Mouse (Mus musculus): ENCODE results near the gene Ergic2. TPM values are rescaled to one million over a fixed set of nuclear protein-coding genes. Genes with fewer than 3 reads are reported as not detected.

Gene Ergic2
- 205 and 219 TPM in 2 replicates for polyA plus RNA-seq (2015; fragmentation: Nextera tagmentation; extraction: Ambion mirVana)

GRCm38 (mm10) chr6:148211897-148212680 is at the start of gene Ergic2:
Gene Ergic2 (minus strand): TSS chr6:148212374.
- peak within 1 kb of the TSS; percentile 85 for H3K4me2 ChIP-seq (ENCODE audit: low read depth, low read length)
- H3K9me3 ChIP-seq (ENCODE audit: control insufficient read depth, low read length), result no peaks in the 10 kb centered on the region
- H3K27ac ChIP-seq (ENCODE audit: low read length), result peak within 1 kb of the TSS; percentile 82
- no peaks in the 10 kb centered on the region for H3K36me3 ChIP-seq (ENCODE audit: control insufficient read depth, insufficient read depth, low read length)
- peak within 1 kb of the TSS; percentile 98 for H3K4me3 ChIP-seq (ENCODE audit: low read length)
- under 1% methylated on average over 61 of the region's 61 CpGs for WGBS
- peak; percentile 99 for ATAC-seq (ENCODE audit: low read depth)
- H3K27me3 ChIP-seq (ENCODE audit: control insufficient read depth, insufficient read depth, low read depth, low read length), result no peaks in the 10 kb centered on the region
- H3K4me1 ChIP-seq (replicated peaks; ENCODE audit: control insufficient read depth, insufficient read depth, low read length), result peaks cover 16% of the 10 kb centered on the region
- H3K9ac ChIP-seq (ENCODE audit: low read length), result peak within 1 kb of the TSS; percentile 98

- H3K27ac ChIP-seq (ENCODE audit: low read length), result no peak overlapping the region
- H3K4me2 ChIP-seq (ENCODE audit: low read depth, low read length), result no peak overlapping the region
- WGBS, result 68% methylated on average over 6 of the region's 6 CpGs
- no peak for ATAC-seq (ENCODE audit: low read depth)
- no peaks in the 10 kb centered on the region for H3K9me3 ChIP-seq (ENCODE audit: control insufficient read depth, low read length)
- no peaks in the 10 kb centered on the region for H3K36me3 ChIP-seq (ENCODE audit: control insufficient read depth, insufficient read depth, low read length)
- H3K4me1 ChIP-seq (replicated peaks; ENCODE audit: control insufficient read depth, insufficient read depth, low read length), result peaks cover 4% of the 10 kb centered on the region; the same call in 1 of the 2 replicates
- H3K27me3 ChIP-seq (ENCODE audit: control insufficient read depth, insufficient read depth, low read depth, low read length), result no peaks in the 10 kb centered on the region
- no peak overlapping the region for H3K9ac ChIP-seq (ENCODE audit: low read length)
- H3K4me3 ChIP-seq (ENCODE audit: low read length), result no peak overlapping the region
These were observed 48.5 kb upstream of the Ergic2 start for GRCm38 (mm10) chr6:148260729-148261101.

GRCm38 (mm10) chr6:148259979-148260728 is 48.0 kb upstream of the Ergic2 start:
- peak; percentile 83 for ATAC-seq (ENCODE audit: low read depth)
- no peak overlapping the region for H3K27ac ChIP-seq (ENCODE audit: low read length)
- 36% methylated on average over 4 of the region's 4 CpGs for WGBS

GRCm38 (mm10) chr6:148259074-148259473 is 46.9 kb upstream of the Ergic2 start:
- 48% methylated on average over 8 of the region's 8 CpGs for WGBS
- peaks cover 4% of the 10 kb centered on the region; the same call in 1 of the 2 replicates for H3K4me1 ChIP-seq (replicated peaks; ENCODE audit: control insufficient read depth, insufficient read depth, low read length)

More at GRCm38 (mm10) chr6:148259979-148260728, 48.0 kb upstream of the Ergic2 start:
- H3K4me2 ChIP-seq (ENCODE audit: low read depth, low read length), result no peak overlapping the region
- H3K9ac ChIP-seq (ENCODE audit: low read length), result no peak overlapping the region
- H3K9me3 ChIP-seq (ENCODE audit: control insufficient read depth, low read length), result no peaks in the 10 kb centered on the region
- peaks cover 4% of the 10 kb centered on the region; the same call in 1 of the 2 replicates for H3K4me1 ChIP-seq (replicated peaks; ENCODE audit: control insufficient read depth, insufficient read depth, low read length)
- no peaks in the 10 kb centered on the region for H3K27me3 ChIP-seq (ENCODE audit: control insufficient read depth, insufficient read depth, low read depth, low read length)
- H3K4me3 ChIP-seq (ENCODE audit: low read length), result no peak overlapping the region
- H3K36me3 ChIP-seq (ENCODE audit: control insufficient read depth, insufficient read depth, low read length), result no peaks in the 10 kb centered on the region

GRCm38 (mm10) chr6:148257805-148258204 is 45.6 kb upstream of the Ergic2 start:
- H3K9ac ChIP-seq (ENCODE audit: low read length), result no peak overlapping the region
- no peak overlapping the region for H3K4me2 ChIP-seq (ENCODE audit: low read depth, low read length)
- no peaks in the 10 kb centered on the region for H3K27me3 ChIP-seq (ENCODE audit: control insufficient read depth, insufficient read depth, low read depth, low read length)
- H3K9me3 ChIP-seq (ENCODE audit: control insufficient read depth, low read length), result no peaks in the 10 kb centered on the region
- WGBS, result 80% methylated on average over 2 of the region's 2 CpGs
- H3K4me3 ChIP-seq (ENCODE audit: low read length), result no peak overlapping the region
- peaks cover 4% of the 10 kb centered on the region; the same call in 1 of the 2 replicates for H3K4me1 ChIP-seq (replicated peaks; ENCODE audit: control insufficient read depth, insufficient read depth, low read length)
- no peak overlapping the region for H3K27ac ChIP-seq (ENCODE audit: low read length)
- H3K36me3 ChIP-seq (ENCODE audit: control insufficient read depth, insufficient read depth, low read length), result no peaks in the 10 kb centered on the region
- ATAC-seq (ENCODE audit: low read depth), result no peak

More at GRCm38 (mm10) chr6:148259074-148259473, 46.9 kb upstream of the Ergic2 start:
- Histone ChIP-seq H3K27me3 (ENCODE audit: control insufficient read depth, insufficient read depth, low read depth, low read length) (no peaks in the 10 kb centered on the region), H3K36me3 (ENCODE audit: control insufficient read depth, insufficient read depth, low read length) (no peaks in the 10 kb centered on the region), H3K4me3 (ENCODE audit: low read length) (no peak overlapping the region), H3K4me2 (ENCODE audit: low read depth, low read length) (no peak overlapping the region), H3K27ac (ENCODE audit: low read length) (no peak overlapping the region), H3K9ac (ENCODE audit: low read length) (no peak overlapping the region), H3K9me3 (ENCODE audit: control insufficient read depth, low read length) (no peaks in the 10 kb centered on the region)
- ATAC-seq (ENCODE audit: low read depth), result no peak

- peaks cover 4% of the 10 kb centered on the region; the same call in 1 of the 2 replicates for H3K4me1 ChIP-seq (replicated peaks; ENCODE audit: control insufficient read depth, insufficient read depth, low read length)
- H3K9me3 ChIP-seq (ENCODE audit: control insufficient read depth, low read length), result no peaks in the 10 kb centered on the region
- H3K4me3 ChIP-seq (ENCODE audit: low read length), result no peak overlapping the region
- 66% methylated on average over 3 of the region's 3 CpGs for WGBS
- H3K9ac ChIP-seq (ENCODE audit: low read length), result no peak overlapping the region
- no peaks in the 10 kb centered on the region for H3K36me3 ChIP-seq (ENCODE audit: control insufficient read depth, insufficient read depth, low read length)
- no peak for ATAC-seq (ENCODE audit: low read depth)
- no peak overlapping the region for H3K4me2 ChIP-seq (ENCODE audit: low read depth, low read length)
- H3K27ac ChIP-seq (ENCODE audit: low read length), result no peak overlapping the region
- no peaks in the 10 kb centered on the region for H3K27me3 ChIP-seq (ENCODE audit: control insufficient read depth, insufficient read depth, low read depth, low read length)
These were observed 43.9 kb upstream of the Ergic2 start for GRCm38 (mm10) chr6:148256109-148256508.

- no peaks in the 10 kb centered on the region for H3K27me3 ChIP-seq (ENCODE audit: control insufficient read depth, insufficient read depth, low read depth, low read length)
- no peak overlapping the region for H3K4me3 ChIP-seq (ENCODE audit: low read length)
- peaks cover 4% of the 10 kb centered on the region; the same call in 1 of the 2 replicates for H3K4me1 ChIP-seq (replicated peaks; ENCODE audit: control insufficient read depth, insufficient read depth, low read length)
- ATAC-seq (ENCODE audit: low read depth), result no peak
- no peak overlapping the region for H3K9ac ChIP-seq (ENCODE audit: low read length)
- H3K4me2 ChIP-seq (ENCODE audit: low read depth, low read length), result no peak overlapping the region
- no peak overlapping the region for H3K27ac ChIP-seq (ENCODE audit: low read length)
- no peaks in the 10 kb centered on the region for H3K36me3 ChIP-seq (ENCODE audit: control insufficient read depth, insufficient read depth, low read length)
- no peaks in the 10 kb centered on the region for H3K9me3 ChIP-seq (ENCODE audit: control insufficient read depth, low read length)
- 60% methylated on average over 1 of the region's 1 CpGs for WGBS
These were observed 43.4 kb upstream of the Ergic2 start for GRCm38 (mm10) chr6:148255395-148256053.

GRCm38 (mm10) chr6:148249221-148249620 is 37.0 kb upstream of the Ergic2 start:
- Histone ChIP-seq H3K4me3 (ENCODE audit: low read length) (no peak overlapping the region), H3K9ac (ENCODE audit: low read length) (no peak overlapping the region), H3K4me1 (replicated peaks; ENCODE audit: control insufficient read depth, insufficient read depth, low read length) (no peaks in the 10 kb centered on the region), H3K36me3 (ENCODE audit: control insufficient read depth, insufficient read depth, low read length) (no peaks in the 10 kb centered on the region; the same call in 1 of the 2 replicates), H3K9me3 (ENCODE audit: control insufficient read depth, low read length) (no peaks in the 10 kb centered on the region), H3K4me2 (ENCODE audit: low read depth, low read length) (no peak overlapping the region), H3K27me3 (ENCODE audit: control insufficient read depth, insufficient read depth, low read depth, low read length) (no peaks in the 10 kb centered on the region), H3K27ac (ENCODE audit: low read length) (no peak overlapping the region)
- 73% methylated on average over 3 of the region's 3 CpGs for WGBS
- no peak for ATAC-seq (ENCODE audit: low read depth)

GRCm38 (mm10) chr6:148248625-148249024 is 36.5 kb upstream of the Ergic2 start:
- Histone ChIP-seq H3K36me3 (ENCODE audit: control insufficient read depth, insufficient read depth, low read length) (no peaks in the 10 kb centered on the region; the same call in 1 of the 2 replicates), H3K27ac (ENCODE audit: low read length) (no peak overlapping the region), H3K4me1 (replicated peaks; ENCODE audit: control insufficient read depth, insufficient read depth, low read length) (no peaks in the 10 kb centered on the region), H3K9ac (ENCODE audit: low read length) (no peak overlapping the region), H3K4me3 (ENCODE audit: low read length) (no peak overlapping the region), H3K9me3 (ENCODE audit: control insufficient read depth, low read length) (no peaks in the 10 kb centered on the region), H3K27me3 (ENCODE audit: control insufficient read depth, insufficient read depth, low read depth, low read length) (no peaks in the 10 kb centered on the region), H3K4me2 (ENCODE audit: low read depth, low read length) (no peak overlapping the region)
- ATAC-seq (ENCODE audit: low read depth), result no peak
- WGBS, result 24% methylated on average over 2 of the region's 2 CpGs

Data from lung, embryonic 16.5 days (tissue).